Mouse (Mus musculus) embryonic facial prominence, embryonic 14.5 days (tissue): Measurements from ENCODE around the gene Golga3. TPM values are rescaled to one million over a fixed set of nuclear protein-coding genes. Genes with fewer than 3 reads are reported as not detected.

Experiments used
- ATAC-seq: fragments of 200-750 bp; cut with Nextera tagmentation; 2 replicates; pipeline ENCODE4 v1.8.0; 2017; ENCODE audit warnings: low read depth, moderate number of reproducible peaks, moderate TSS enrichment
- DNase-seq: peaks from one replicate; pipeline ENCODE4 v3.0.0-alpha.2; 2015; ENCODE audit warnings: low spot score
- H3K27ac ChIP-seq: fragments of 300-500 bp; sonication (generic); replicated peaks from 2 replicates; pipeline ENCODE4 v1.5.1; 2014; ENCODE audit warnings: low read depth, mild to moderate bottlenecking, low read length, moderate library complexity
- H3K27me3 ChIP-seq: fragments of 300-500 bp; sonication (generic); replicated peaks from 2 replicates; pipeline ENCODE4 v1.6.1; 2014; ENCODE audit warnings: low read length; ENCODE audit not compliant: control insufficient read depth, insufficient read depth
- H3K36me3 ChIP-seq: fragments of 300-500 bp; sonication (generic); 2 replicates; pipeline ENCODE4 v1.6.1; 2014; ENCODE audit warnings: low read length, mixed read lengths; ENCODE audit not compliant: control insufficient read depth, insufficient read depth
- H3K4me1 ChIP-seq: fragments of 300-500 bp; sonication (generic); 2 replicates; pipeline ENCODE4 v1.6.1; 2014; ENCODE audit warnings: antibody characterized with exemption, low read length; ENCODE audit not compliant: control insufficient read depth, insufficient read depth
- H3K4me2 ChIP-seq: fragments of 300-500 bp; sonication (generic); 2 replicates; pipeline ENCODE4 v1.6.1; 2014; ENCODE audit warnings: low read depth, mild to moderate bottlenecking, low read length, moderate library complexity, mixed read lengths
- H3K4me3 ChIP-seq: fragments of 300-500 bp; sonication (generic); 2 replicates; pipeline ENCODE4 v1.5.1; 2014; ENCODE audit warnings: low read depth, mild to moderate bottlenecking, low read length
- H3K9ac ChIP-seq: fragments of 300-500 bp; sonication (generic); 2 replicates; pipeline ENCODE4 v1.6.1; 2014; ENCODE audit warnings: low read depth, mild to moderate bottlenecking, low read length, moderate library complexity, mixed read lengths
- H3K9me3 ChIP-seq: fragments of 300-500 bp; sonication (generic); 2 replicates; pipeline ENCODE4 v1.6.1; 2016; ENCODE audit warnings: low read length; ENCODE audit not compliant: control insufficient read depth
- WGBS: fragments of 180-500 bp; shearing (Covaris S2); extraction: QIAGEN DNeasy Blood & Tissue Kit; methylation state at CpG from one replicate; pipeline ENCODE4 v1.1.7; 2014; 5-methylcytosine and 5-hydroxymethylcytosine counted together
- polyA plus RNA-seq: library from polyadenylated mRNA; unstranded; fragments of >200 nt; fragmentation: Nextera tagmentation; extraction: Ambion mirVana; gene quantifications from 2 replicates; pipeline ENCODE4 v1.2.1, GENCODE M21; 2014

Golga3 gene
- polyA plus RNA-seq = 30.1 and 31.5 TPM in 2 replicates

- H3K4me3 ChIP-seq = peak within 1 kb of the TSS; percentile 88
- H3K9me3 ChIP-seq = no peaks in the 10 kb centered on the region
- DNase-seq (peak; percentile 97), ATAC-seq (peak; percentile 98)
- H3K9ac ChIP-seq = peak within 1 kb of the TSS; percentile 91
- peak within 1 kb of the TSS; percentile 73 for H3K4me2 ChIP-seq
- peaks cover 7% of the 10 kb centered on the region for H3K4me1 ChIP-seq
- peak within 1 kb of the TSS; percentile 81 for H3K27ac ChIP-seq
- H3K27me3 ChIP-seq = no peaks in the 10 kb centered on the region
- peaks cover 11% of the 10 kb centered on the region for H3K36me3 ChIP-seq
- 1% methylated on average over 41 of the region's 41 CpGs for WGBS
Measured at GRCm38 (mm10) chr5:110176362-110177020, at the start of gene Golga3. Golga3 (plus strand) TSS chr5:110176701.

DNA sequence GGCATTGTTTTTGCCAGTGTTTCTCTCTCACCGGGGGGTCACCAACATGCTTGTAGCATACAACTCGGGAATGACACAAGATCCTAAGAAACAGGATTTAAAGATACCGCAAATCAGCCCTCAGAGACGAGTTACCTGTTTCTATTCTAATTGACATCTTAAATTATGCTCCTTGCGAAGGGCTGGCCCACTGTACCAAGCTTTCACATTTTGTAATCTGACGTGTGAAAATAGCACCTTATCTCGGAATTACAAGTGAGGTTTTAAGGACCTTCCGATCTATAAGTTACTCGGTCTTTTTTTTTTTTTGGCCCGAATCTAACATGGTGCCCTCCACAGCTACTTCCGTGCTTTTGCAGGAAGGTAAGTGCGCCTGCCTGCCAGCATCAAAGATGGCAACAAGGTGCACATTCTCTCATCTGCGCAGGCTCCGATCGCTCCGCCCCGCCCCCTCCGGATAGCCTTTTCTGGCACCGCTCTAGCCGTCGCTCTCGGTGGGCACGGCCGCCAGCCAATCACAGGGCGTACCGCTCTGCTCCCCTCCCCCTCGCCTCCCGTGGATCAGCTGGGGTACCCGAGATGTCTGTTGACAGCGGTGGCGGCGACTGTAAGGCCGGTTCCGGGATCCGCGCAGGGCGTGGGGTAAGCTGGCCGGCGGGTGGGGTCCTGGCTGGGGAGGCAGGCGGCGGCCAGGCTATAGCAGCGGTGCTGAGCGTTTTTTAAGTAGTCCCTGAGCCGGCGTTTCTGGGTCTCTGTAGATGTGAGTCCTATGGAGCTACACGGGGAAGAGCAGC lies 41.0 kb upstream of the Golga3 start, which contains the start of gene Chfr:
Chfr (plus strand) TSS at position 550 of the 794 bp plus-strand sequence.
- H3K4me1 ChIP-seq = no peaks in the 10 kb centered on the region; the same call in 1 of the 2 replicates
- H3K4me2 ChIP-seq = peak within 1 kb of the TSS; percentile 75
- peak; percentile 98 for DNase-seq
- H3K9ac ChIP-seq = peak within 1 kb of the TSS; percentile 74
- no peaks in the 10 kb centered on the region for H3K27me3 ChIP-seq
- 5% methylated on average over 39 of the region's 46 CpGs for WGBS
- H3K4me3 ChIP-seq = peak within 1 kb of the TSS; percentile 72
- peak within 1 kb of the TSS; percentile 61 for H3K27ac ChIP-seq
- ATAC-seq = peak; percentile 99
- peaks cover 17% of the 10 kb centered on the region; the same call in 1 of the 2 replicates for H3K36me3 ChIP-seq
- peaks cover 18% of the 10 kb centered on the region for H3K9me3 ChIP-seq

GRCm38 (mm10) chr5:110136087-110136464 lies 40.4 kb upstream of the Golga3 start:
- Histone ChIP-seq H3K4me2 (peak overlapping the region; percentile 75), H3K27ac (peak overlapping the region; percentile 61), H3K9ac (peak overlapping the region; percentile 74), H3K36me3 (peaks cover 19% of the 10 kb centered on the region; the same call in 1 of the 2 replicates), H3K27me3 (no peaks in the 10 kb centered on the region), H3K4me1 (no peaks in the 10 kb centered on the region; the same call in 1 of the 2 replicates), H3K4me3 (peak overlapping the region; percentile 72), H3K9me3 (peaks cover 16% of the 10 kb centered on the region; the same call in 1 of the 2 replicates)
- 7% methylated on average over 18 of the region's 18 CpGs for WGBS
- peak; percentile 7; the same call in 1 of the 2 replicates for ATAC-seq
- peak; percentile 1 for DNase-seq

DNA sequence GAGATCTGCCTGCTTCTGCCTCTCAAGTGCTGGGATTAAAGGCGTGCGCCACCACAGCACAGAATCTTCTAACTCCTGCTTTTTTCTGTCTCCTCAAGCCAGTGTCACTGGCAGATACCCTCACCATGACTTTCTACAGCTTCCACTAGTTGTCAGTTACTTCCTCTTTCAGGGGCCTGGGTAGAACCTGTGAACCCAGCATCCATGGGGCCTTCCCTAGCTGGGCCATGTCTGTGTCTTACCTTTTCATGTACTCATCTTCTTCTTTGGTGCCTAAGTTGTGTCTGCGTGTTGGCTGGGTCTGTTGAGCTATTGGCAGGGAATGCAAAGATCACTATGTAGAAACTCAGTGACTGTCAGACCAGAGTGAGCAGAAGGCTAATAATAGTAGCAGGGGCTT lies 38.7 kb upstream of the Golga3 start:
- no peak overlapping the region for H3K27ac ChIP-seq
- H3K4me2 ChIP-seq = no peak overlapping the region
- WGBS = 96% methylated on average over 3 of the region's 3 CpGs

GRCm38 (mm10) chr5:110139325-110139724 lies 37.2 kb upstream of the Golga3 start:
- H3K9ac ChIP-seq = no peak overlapping the region
- 95% methylated on average over 3 of the region's 3 CpGs for WGBS
- no peaks in the 10 kb centered on the region; the same call in 1 of the 2 replicates for H3K4me1 ChIP-seq
- ATAC-seq (no peak), DNase-seq (no peak)
- no peak overlapping the region for H3K27ac ChIP-seq
- no peaks in the 10 kb centered on the region for H3K27me3 ChIP-seq
- H3K9me3 ChIP-seq = 0 out of 2 replicates have a peak, but pooled peaks cover 6% of the 10 kb centered on the region
- no peak overlapping the region for H3K4me2 ChIP-seq
- H3K36me3 ChIP-seq = peaks cover 37% of the 10 kb centered on the region
- no peak overlapping the region for H3K4me3 ChIP-seq

More for the DNA sequence above, 38.7 kb upstream of the Golga3 start:
- no peak for DNase-seq
- 0 out of 2 replicates have a peak, but pooled peaks cover 13% of the 10 kb centered on the region for H3K9me3 ChIP-seq
- no peaks in the 10 kb centered on the region; the same call in 1 of the 2 replicates for H3K4me1 ChIP-seq
- ATAC-seq = no peak
- no peak overlapping the region for H3K4me3 ChIP-seq
- H3K9ac ChIP-seq = no peak overlapping the region
- H3K27me3 ChIP-seq = no peaks in the 10 kb centered on the region
- H3K36me3 ChIP-seq = peaks cover 27% of the 10 kb centered on the region

GRCm38 (mm10) chr5:110140424-110140823 lies 36.1 kb upstream of the Golga3 start:
- ATAC-seq (no peak), DNase-seq (no peak)
- Histone ChIP-seq H3K4me3 (no peak overlapping the region), H3K9ac (no peak overlapping the region), H3K36me3 (peaks cover 47% of the 10 kb centered on the region), H3K9me3 (no peaks in the 10 kb centered on the region), H3K27ac (no peak overlapping the region), H3K4me1 (no peaks in the 10 kb centered on the region; the same call in 1 of the 2 replicates), H3K4me2 (no peak overlapping the region), H3K27me3 (no peaks in the 10 kb centered on the region)
- 93% methylated on average over 7 of the region's 7 CpGs for WGBS

GRCm38 (mm10) chr5:110142309-110142708 lies 34.2 kb upstream of the Golga3 start:
- DNase-seq = no peak
- Histone ChIP-seq H3K36me3 (peaks cover 64% of the 10 kb centered on the region), H3K4me1 (no peaks in the 10 kb centered on the region), H3K9me3 (no peaks in the 10 kb centered on the region), H3K27ac (no peak overlapping the region), H3K4me2 (no peak overlapping the region), H3K27me3 (no peaks in the 10 kb centered on the region), H3K4me3 (no peak overlapping the region), H3K9ac (no peak overlapping the region)
- 86% methylated on average over 2 of the region's 2 CpGs for WGBS
- ATAC-seq = no peak

DNA sequence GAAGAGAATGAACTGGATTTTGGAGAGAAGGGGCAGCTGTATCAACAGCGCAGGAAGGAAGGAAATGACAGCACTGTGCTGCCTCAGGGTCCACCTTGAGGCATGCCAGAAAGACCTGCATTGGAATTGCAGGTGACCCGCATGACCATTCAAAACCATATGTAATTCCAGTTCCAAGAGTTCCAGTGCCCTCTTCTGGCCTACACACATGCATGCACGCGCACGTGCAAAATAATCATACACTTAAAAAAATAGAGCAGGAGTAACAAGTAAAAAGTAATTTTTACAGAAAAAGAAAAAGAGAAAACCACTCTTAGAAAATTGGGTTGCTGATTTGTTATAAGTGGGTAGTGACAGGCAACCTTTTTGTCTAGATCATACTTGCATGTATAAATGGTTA lies 33.5 kb upstream of the Golga3 start:
- DNase-seq (no peak), ATAC-seq (no peak)
- Histone ChIP-seq H3K27ac (no peak overlapping the region), H3K27me3 (no peaks in the 10 kb centered on the region), H3K4me2 (no peak overlapping the region), H3K4me1 (no peaks in the 10 kb centered on the region), H3K9me3 (no peaks in the 10 kb centered on the region), H3K4me3 (no peak overlapping the region), H3K9ac (no peak overlapping the region), H3K36me3 (peaks cover 70% of the 10 kb centered on the region)
- 89% methylated on average over 5 of the region's 5 CpGs for WGBS
